Mouse (Mus musculus) C2C12 (cell line): Measurements from ENCODE around the gene Avp. TPM values are rescaled to one million over a fixed set of nuclear protein-coding genes. Genes with fewer than 3 reads are reported as not detected.

Source experiments
- H3K27me3 ChIP-seq: one replicate; pipeline ENCODE4 v1.6.1; 2011; ENCODE audit not compliant: control insufficient read depth, insufficient read depth, insufficient read length
- H3K36me3 ChIP-seq: one replicate; pipeline ENCODE4 v1.6.1; 2011; ENCODE audit not compliant: control insufficient read depth, insufficient read depth
- H3K4me3 ChIP-seq: one replicate; pipeline ENCODE4 v1.5.1; 2011; ENCODE audit warnings: mild to moderate bottlenecking, control low read depth; ENCODE audit not compliant: poor library complexity, insufficient read depth, severe bottlenecking
- H3K79me2 ChIP-seq: one replicate; pipeline ENCODE4 v1.6.1; 2011; ENCODE audit not compliant: control insufficient read depth, insufficient read depth
- H3K79me3 ChIP-seq: one replicate; pipeline ENCODE4 v1.6.1; 2011; ENCODE audit warnings: low read depth, control low read depth
- H3ac ChIP-seq: one replicate; pipeline ENCODE3; 2011; ENCODE audit warnings: low read depth; ENCODE audit not compliant: control insufficient read depth, insufficient read length
- CEBPB ChIP-seq: IDR thresholded peaks from one replicate; pipeline ENCODE4 v1.6.1; 2011; ENCODE audit warnings: low read depth, mild to moderate bottlenecking, control low read depth, moderate library complexity
- CTCF ChIP-seq: IDR thresholded peaks from one replicate; pipeline ENCODE4 v1.5.1; 2011; ENCODE audit not compliant: control insufficient read depth, insufficient read depth, insufficient read length
- FOSL1 ChIP-seq: IDR thresholded peaks from one replicate; pipeline ENCODE4 v1.8.0; 2011; ENCODE audit warnings: mild to moderate bottlenecking, low read length; ENCODE audit not compliant: poor library complexity, insufficient read depth, severe bottlenecking
- MAX ChIP-seq: IDR thresholded peaks from one replicate; pipeline ENCODE4 v1.6.1; 2011; ENCODE audit warnings: mild to moderate bottlenecking, control low read depth
- MYOD1 ChIP-seq: IDR thresholded peaks from one replicate; pipeline ENCODE4 v1.6.1; 2011; ENCODE audit warnings: low read depth; ENCODE audit not compliant: control insufficient read depth, insufficient read length
- MYOG ChIP-seq: IDR thresholded peaks from one replicate; pipeline ENCODE4 v1.6.1; 2011; ENCODE audit not compliant: control insufficient read depth, insufficient read length; ENCODE audit errors: extremely low read depth
- USF1 ChIP-seq: IDR thresholded peaks from one replicate; pipeline ENCODE4 v1.6.1; 2011; ENCODE audit warnings: low read depth, mild to moderate bottlenecking, control low read depth, moderate library complexity
- microRNA-seq: library from miRNA; unstranded; fragments of <30 nt; microRNA quantifications from one replicate; pipeline ENCODE4, GENCODE M21; 2019; ENCODE audit warnings: borderline microRNAs expressed
- polyA plus RNA-seq: library from polyadenylated mRNA; unstranded; fragments of >200 nt; fragmentation: generic; extraction: Trizol; gene quantifications from one replicate; pipeline ENCODE4 v1.2.1, GENCODE M21; 2012; ENCODE audit warnings: missing spikeins

The Avp gene
- polyA plus RNA-seq, 1 experiment: not detected

DNA sequence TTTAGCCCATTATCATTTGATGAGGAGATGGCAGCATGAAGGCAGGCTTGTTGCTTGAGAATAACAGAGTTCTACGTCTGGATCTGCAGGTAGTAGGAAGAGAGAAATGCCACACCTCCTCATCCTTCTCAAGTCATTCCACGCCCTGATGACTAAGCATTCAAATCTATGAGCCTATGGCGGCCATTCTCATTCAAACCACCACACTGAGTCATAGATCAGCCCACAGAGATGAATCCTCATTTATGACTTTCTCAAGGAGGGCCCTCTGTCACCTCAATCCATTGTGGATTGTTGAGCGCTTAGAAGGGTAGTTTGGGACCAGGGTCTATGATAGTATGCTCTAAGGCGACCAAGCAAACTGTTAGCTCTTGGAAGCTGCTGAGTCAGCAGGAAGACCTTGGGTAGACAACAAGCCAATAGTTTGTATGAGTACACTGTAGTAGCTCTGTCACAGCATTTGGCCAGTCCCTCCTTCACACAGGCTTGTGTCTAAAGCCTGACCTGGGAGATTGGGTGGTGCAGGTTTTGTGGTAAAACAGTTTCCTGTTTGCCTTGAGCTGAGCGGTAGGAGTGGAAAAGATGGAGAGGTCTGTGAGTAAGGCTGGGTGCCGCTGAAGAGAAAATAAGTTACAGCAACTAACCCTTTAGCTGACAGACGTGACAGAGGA, 43.3 kb downstream of the Avp start:
- no peak overlapping the region for H3K4me3 ChIP-seq
- no peaks in the 10 kb centered on the region for H3K79me2 ChIP-seq
- TF ChIP-seq CTCF (no peak), USF1 (no peak), MYOG (no peak), MAX (no peak), CEBPB (no peak), MYOD1 (no peak), FOSL1 (no peak)
- no peak overlapping the region for H3ac ChIP-seq
- no peaks in the 10 kb centered on the region for H3K27me3 ChIP-seq
- H3K36me3 ChIP-seq: peaks cover 82% of the 10 kb centered on the region
- no peaks in the 10 kb centered on the region for H3K79me3 ChIP-seq

DNA sequence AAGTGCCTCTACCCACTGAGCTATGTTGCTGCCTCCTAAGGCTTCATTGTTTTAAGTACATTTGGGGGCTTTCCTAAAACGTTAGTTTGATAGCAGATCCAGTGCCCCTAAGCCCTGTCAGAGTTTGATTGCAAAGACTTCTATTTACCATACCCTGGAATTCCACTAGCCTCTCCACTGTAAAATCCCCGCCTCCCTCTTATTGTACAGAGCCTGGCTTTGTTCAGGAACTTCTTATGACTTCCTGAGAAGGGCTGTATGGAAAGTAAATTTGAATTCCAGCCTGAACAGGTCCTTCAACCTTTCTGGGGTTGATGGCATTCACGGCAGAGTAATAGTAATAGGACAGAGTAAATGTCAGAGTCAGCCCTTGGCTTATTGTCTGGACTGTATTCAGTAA, 45.5 kb downstream of the Avp start:
- Histone ChIP-seq H3K36me3 (peaks cover 80% of the 10 kb centered on the region), H3K79me2 (no peaks in the 10 kb centered on the region), H3K27me3 (no peaks in the 10 kb centered on the region), H3ac (no peak overlapping the region), H3K4me3 (no peak overlapping the region), H3K79me3 (no peaks in the 10 kb centered on the region)
- TF ChIP-seq MYOG: no peak
- TF ChIP-seq CTCF: no peak
- no peak for TF ChIP-seq FOSL1
- TF ChIP-seq USF1: no peak
- TF ChIP-seq MAX: no peak
- TF ChIP-seq MYOD1: no peak
- TF ChIP-seq CEBPB: no peak

DNA sequence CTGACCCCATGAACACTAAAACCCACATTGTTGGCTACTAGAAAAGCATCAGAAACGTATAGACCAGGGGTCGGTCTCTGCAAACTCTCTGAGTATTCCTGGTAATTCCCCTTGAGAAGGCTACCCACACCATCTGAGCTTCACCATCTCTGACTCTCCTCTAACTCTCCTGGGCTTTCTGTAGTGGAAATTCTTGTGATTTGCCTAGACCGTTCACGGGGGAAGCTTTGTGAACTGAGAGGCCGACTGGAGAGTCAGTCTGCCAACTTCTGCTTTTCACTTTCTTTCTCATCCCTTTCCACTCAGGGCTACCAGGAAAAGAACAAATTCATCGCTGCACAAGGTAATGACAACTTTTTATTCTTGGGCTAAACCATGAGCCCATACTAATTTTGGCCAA, 47.3 kb downstream of the Avp start:
- H3ac ChIP-seq: no peak overlapping the region
- peaks cover 65% of the 10 kb centered on the region for H3K36me3 ChIP-seq
- no peaks in the 10 kb centered on the region for H3K27me3 ChIP-seq
- H3K4me3 ChIP-seq: no peak overlapping the region
- H3K79me3 ChIP-seq: no peaks in the 10 kb centered on the region
- no peak for TF ChIP-seq CTCF
- no peak for TF ChIP-seq MYOG
- TF ChIP-seq USF1: no peak
- no peak for TF ChIP-seq CEBPB
- no peak for TF ChIP-seq MYOD1
- no peak for TF ChIP-seq FOSL1
- TF ChIP-seq MAX: no peak
- no peaks in the 10 kb centered on the region for H3K79me2 ChIP-seq

DNA sequence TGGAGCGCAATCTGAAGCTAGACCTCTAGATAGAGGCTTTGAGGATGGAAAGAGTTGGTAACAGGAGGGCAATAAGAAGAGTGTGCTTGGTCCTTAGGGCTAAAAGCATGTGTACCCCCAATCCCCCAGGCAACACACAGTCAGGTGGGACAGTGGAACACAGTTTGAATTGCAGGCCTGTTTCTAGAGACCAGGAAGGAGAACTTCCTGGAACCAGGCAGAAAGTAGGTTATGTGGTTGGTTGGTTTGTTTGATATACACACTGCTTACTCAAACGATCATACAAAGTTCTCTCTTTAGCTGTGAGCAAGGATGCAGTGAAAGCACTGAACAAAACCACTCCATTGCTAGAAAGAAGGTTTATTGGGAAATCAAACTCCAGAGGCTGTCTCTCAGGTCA, 50.2 kb downstream of the Avp start:
- Histone ChIP-seq H3K4me3 (no peak overlapping the region), H3K79me3 (no peaks in the 10 kb centered on the region), H3K79me2 (no peaks in the 10 kb centered on the region), H3ac (no peak overlapping the region), H3K36me3 (peaks cover 40% of the 10 kb centered on the region), H3K27me3 (no peaks in the 10 kb centered on the region)
- TF ChIP-seq CTCF (no peak), MAX (no peak), FOSL1 (no peak), MYOG (no peak), CEBPB (no peak), USF1 (no peak), MYOD1 (no peak)

Small RNAs within 50 kb of the gene (microRNA-seq; reads per million reads assigned to microRNA genes)
- not detected for gene Gm23876

Other genes with a start within 250 kb of the Avp start
- 0.20 TPM for gene Cpxm1, start 185.0 kb downstream of the Avp start, polyA plus RNA-seq
- not detected for gene Gm28372, start 177.3 kb downstream of the Avp start, polyA plus RNA-seq
- not detected for gene 1700020A23Rik, start 177.3 kb downstream of the Avp start, polyA plus RNA-seq
- gene Tmem239, start 176.1 kb downstream of the Avp start, polyA plus RNA-seq: 0.02 TPM
- 44.0 TPM for gene Vps16, start 158.2 kb downstream of the Avp start, polyA plus RNA-seq
- 15.4 TPM for gene Pced1a, start 157.9 kb downstream of the Avp start, polyA plus RNA-seq
- 31.6 TPM for gene Ptpra, start 132.3 kb downstream of the Avp start, polyA plus RNA-seq
- 102 TPM for gene Mrps26, start 18.8 kb downstream of the Avp start, polyA plus RNA-seq
- gene Oxt, start 6.4 kb downstream of the Avp start, polyA plus RNA-seq: not detected
- 6.9 TPM for gene Fastkd5, start 47.5 kb upstream of the Avp start, polyA plus RNA-seq
- gene Ubox5, start 47.5 kb upstream of the Avp start, polyA plus RNA-seq: 5.2 TPM
- 4.7 TPM for gene Lzts3, start 60.2 kb upstream of the Avp start, polyA plus RNA-seq
- gene Ddrgk1, start 82.1 kb upstream of the Avp start, polyA plus RNA-seq: 80.4 TPM
- 95.9 TPM for gene Itpa, start 85.1 kb upstream of the Avp start, polyA plus RNA-seq
- gene Slc4a11, start 115.0 kb upstream of the Avp start, polyA plus RNA-seq: 1.9 TPM